Mouse (Mus musculus): ENCODE data around the gene Dgkb. TPM values are rescaled to one million over a fixed set of nuclear protein-coding genes. Genes with fewer than 3 reads are reported as not detected.

Gene Dgkb
- total RNA-seq, 2 experiments from 2014 or later, result 0.72 to 1.3 TPM

GRCm38 (mm10) chr12:38342657-38343056 is 525.1 kb downstream of the Dgkb start:
- intact Hi-C loops (cut with DNase I), result no loop called here
- peak in 1 of 2 experiments; percentile 3 for DNase-seq

DNA sequence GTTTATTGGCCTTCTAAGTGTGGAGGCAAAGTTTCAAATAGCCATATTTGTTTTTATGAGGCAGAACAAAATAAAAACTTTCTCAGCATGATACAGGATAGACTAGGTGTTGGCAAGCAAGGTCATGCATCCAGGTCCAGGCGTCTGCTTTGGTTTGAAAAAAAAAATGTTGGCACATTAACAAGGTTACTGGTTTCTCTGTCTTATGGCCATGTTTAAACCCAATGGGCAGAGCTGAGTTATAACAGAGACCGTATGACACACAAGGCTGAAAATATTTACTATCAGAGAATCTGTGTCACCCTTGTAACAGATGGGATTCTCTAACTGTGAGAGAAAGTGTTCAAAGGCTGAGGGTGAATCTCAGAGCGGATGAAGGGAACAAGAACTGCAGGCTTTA is 535.0 kb downstream of the Dgkb start:
- DNase-seq, result no peak
- intact Hi-C loops (cut with DNase I), result no loop called here

DNA sequence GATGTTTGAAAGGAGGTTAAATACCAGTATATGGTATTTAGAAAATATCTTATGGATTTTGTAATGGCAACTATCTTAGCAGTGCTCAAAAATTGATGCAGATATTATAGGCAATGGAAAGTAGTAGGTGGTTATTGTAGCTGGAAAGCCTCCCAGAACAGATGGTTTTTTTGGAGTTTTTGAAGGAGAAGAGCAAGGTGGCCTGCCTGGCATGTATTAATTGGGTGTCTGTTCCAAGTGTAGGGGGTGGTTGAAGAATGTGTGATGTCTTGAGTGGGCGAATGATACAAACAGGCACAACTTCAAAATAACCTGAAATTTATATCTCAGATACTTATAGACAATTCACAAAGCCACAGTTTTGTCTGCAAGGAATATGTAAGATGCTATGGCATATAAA is 538.9 kb downstream of the Dgkb start:
- no peak for DNase-seq
- intact Hi-C loops (cut with DNase I), result no loop called here

GRCm38 (mm10) chr12:38361491-38361890 is 544.0 kb downstream of the Dgkb start:
- intact Hi-C loops (cut with DNase I), result no loop called here
- DNase-seq, result no peak

DNA sequence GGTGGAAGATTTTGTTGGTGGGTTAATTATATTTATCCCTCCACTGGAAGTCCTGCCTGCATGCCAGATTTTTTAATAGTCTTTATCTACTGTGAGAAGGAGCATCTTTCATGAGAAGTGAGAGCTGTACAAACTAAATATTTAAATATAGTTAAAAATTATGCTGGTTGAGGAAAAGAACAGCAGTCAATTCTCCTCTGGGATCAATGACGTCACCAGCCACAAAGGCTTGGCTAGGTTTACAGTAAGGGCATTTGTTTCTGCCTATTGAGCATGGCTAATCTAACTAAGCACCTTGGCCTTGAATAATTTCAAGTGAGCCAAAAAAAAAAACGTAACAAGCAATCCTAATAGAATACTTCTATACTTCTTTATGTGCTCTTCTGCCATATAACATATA is 554.1 kb downstream of the Dgkb start:
- no peak for DNase-seq
- intact Hi-C loops (cut with DNase I), result no loop called here

GRCm38 (mm10) chr12:38374159-38374558 is 556.6 kb downstream of the Dgkb start:
- no peak for DNase-seq
- intact Hi-C loops (cut with DNase I), result no loop called here

DNA sequence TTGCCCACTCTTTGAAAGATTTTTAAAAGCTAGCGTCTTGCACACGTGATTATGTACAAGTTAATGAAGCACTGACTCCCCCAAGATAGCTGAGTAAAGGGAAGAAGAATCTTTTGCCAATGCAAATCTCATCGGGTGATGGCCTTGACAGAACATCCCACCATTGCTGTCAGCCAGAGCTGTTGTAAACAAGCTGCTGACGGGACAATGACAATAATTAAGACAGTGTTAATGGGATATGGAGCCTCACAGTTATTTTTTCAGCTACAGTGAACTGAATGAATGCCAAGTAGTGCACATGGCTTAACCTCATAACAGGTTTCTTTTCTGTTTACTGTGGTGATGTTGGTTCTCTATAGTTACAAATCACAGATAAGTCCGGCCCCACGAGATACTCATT is 568.4 kb downstream of the Dgkb start:
- no peak for DNase-seq

GRCm38 (mm10) chr12:38386991-38387390 is 569.5 kb downstream of the Dgkb start:
- intact Hi-C loops (cut with DNase I), result no loop called here
- DNase-seq, result no peak

More for the DNA sequence above, 568.4 kb downstream of the Dgkb start:
- intact Hi-C loops (cut with DNase I), result no loop called here

GRCm38 (mm10) chr12:38387654-38388053 is 570.1 kb downstream of the Dgkb start:
- no peak for DNase-seq
- intact Hi-C loops (cut with DNase I), result no loop called here

DNA sequence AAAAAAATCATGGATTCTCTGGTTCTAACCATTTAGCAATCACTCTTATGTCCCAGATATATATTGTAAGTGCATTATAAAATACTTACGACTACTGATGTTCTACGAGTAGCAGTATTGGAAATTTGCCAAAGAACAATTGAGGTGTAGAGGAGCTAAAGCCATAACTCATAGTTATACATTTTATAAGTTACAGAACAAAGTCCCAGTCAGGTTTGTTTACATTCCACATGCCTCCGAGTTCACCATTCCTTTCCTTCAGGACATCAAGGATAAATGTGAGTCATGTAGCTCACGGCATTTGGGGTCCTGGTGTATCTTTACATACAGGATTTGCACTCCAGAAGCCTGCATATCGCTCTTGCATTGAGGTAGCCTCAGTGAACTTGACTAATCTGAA is 570.7 kb downstream of the Dgkb start:
- intact Hi-C loops (cut with DNase I), result no loop called here
- DNase-seq, result no peak

- DNase-seq, result no peak
- intact Hi-C loops (cut with DNase I), result no loop called here
Measured at GRCm38 (mm10) chr12:38397754-38398312, 580.3 kb downstream of the Dgkb start.

DNA sequence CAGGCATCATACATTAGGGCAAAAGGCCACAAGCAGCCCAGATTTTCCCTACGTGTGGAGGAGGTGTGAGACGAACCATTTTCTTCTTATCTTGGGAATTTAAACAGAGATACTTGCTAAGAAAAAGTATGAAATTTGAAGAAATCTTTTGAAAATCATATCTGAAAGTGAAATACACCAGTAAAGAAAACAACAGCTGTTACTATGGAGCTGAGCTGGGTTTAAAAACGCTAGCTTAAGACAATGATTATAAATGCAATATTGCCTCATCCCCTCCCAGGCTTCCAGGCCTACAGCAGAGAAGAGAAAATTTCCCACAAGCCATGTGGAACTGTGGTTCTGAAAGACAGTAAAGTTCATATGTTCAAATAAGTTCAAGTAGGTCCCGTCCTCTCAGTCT is 582.6 kb downstream of the Dgkb start:
- intact Hi-C loops (cut with DNase I), result no loop called here
- no peak for DNase-seq

- intact Hi-C loops (cut with DNase I), result no loop called here
Measured at GRCm38 (mm10) chr12:38435364-38436130, 618.0 kb downstream of the Dgkb start.

GRCm38 (mm10) chr12:38436131-38436436 is 618.6 kb downstream of the Dgkb start:
- intact Hi-C loops (cut with DNase I), result no loop called here
- DNase-seq, result no peak

More at GRCm38 (mm10) chr12:38435364-38436130, 618.0 kb downstream of the Dgkb start:
- no peak for DNase-seq

- no peak for DNase-seq
- intact Hi-C loops (cut with DNase I), result no loop called here
Measured at GRCm38 (mm10) chr12:38450323-38451087, 633.0 kb downstream of the Dgkb start.

- DNase-seq, result no peak
- intact Hi-C loops (cut with DNase I), result no loop called here
Measured at GRCm38 (mm10) chr12:38451677-38452076, 634.2 kb downstream of the Dgkb start.

DNA sequence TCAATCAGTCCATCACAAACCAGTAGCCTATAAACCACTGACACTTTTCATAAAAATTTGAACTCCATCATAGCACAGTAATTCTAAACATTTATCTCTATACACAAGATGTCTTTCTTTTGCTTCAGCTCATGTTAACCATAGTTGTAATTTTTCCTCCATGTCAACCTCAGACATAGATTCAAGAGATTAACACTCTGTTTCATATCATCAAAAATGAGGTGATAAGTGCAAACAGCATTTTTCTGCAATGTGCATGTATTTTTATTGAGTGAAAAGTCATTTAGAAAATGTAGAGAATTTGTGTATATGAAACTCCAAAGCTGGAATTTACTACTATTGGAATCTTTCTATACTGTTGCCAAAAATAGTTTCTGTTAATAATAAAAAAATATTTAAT is 650.7 kb downstream of the Dgkb start:
- intact Hi-C loops (cut with DNase I), result no loop called here

DNA sequence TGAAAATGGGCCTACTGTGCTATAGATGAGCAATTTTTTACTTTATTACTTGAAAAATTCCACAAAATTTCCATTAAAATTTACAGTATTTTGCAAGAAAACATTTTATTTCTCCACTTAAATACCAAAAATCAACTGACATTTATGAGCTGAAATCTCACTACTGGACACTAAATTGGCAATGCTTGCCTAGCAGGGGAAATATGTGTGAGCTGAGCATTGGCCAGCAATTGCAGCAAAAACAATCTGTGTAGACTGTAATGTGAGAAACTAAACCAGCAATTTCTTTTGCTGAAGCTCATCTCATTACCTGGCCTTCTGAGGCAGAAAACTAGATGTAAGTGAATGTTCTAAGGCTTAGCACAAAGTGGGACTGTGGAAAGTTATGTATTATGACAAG is 651.1 kb downstream of the Dgkb start:
- no peak for DNase-seq
- intact Hi-C loops (cut with DNase I), result no loop called here

More for the DNA sequence above, 650.7 kb downstream of the Dgkb start:
- no peak for DNase-seq

DNA sequence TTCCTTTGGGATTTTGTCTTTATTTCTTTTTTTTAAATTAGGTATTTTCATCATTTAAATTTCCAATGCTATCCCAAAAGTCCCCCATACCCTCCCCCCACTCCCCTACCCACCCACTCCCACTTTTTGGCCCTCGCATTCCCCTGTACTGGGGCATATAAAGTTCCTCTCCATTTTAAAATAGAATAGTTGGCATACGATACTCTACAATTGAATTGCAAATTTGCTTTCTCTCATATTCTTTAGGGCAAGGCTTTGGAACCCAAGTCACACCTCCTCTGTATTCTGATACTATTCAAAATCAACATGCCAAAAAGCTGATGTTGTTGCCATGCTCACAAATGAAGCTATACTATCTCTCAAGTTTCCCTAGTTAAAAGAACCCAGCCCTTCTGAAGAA is 679.7 kb downstream of the Dgkb start:
- intact Hi-C loops (cut with DNase I), result no loop called here
- DNase-seq, result no peak

DNA sequence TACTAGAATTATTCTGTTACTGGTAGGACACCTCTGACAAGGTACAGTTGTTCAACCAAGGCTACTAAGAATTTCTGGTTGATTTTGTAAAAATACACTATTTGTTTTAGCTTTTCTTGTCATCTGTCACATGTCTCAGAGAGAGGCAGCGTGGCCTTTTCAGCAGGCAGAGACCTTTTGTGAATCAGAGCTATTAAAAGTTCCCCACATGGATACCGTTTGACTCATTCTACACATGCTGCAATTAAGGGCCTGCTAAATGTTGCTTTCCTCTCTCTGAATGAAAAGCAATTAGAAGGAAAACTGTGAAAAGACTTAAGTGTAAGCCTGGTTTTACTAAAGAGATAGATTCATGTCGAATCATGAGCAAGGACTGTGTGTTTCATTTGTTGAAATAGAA is 683.4 kb downstream of the Dgkb start:
- DNase-seq, result no peak
- intact Hi-C loops (cut with DNase I), result no loop called here

DNA sequence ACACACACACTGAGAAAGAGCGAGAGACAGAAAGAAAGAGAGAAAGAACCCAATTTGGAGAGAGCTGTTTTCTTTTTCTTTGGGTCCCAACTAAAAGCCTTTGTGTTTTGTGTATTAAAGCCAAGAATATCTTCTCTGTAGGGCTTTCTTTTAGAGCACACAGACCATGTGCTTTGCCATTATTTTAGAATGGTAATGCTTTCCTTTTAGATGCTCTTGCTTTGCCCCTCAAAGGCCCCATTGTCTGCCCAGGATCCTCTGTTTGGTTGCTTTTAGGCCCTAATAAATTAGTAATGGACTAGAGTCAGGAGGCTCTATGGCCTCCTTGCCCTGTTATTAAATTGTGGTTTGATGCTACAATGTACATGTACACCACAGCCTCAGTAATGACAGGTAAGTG is 690.7 kb downstream of the Dgkb start:
- intact Hi-C loops (cut with DNase I), result no loop called here
- DNase-seq, result no peak

DNA sequence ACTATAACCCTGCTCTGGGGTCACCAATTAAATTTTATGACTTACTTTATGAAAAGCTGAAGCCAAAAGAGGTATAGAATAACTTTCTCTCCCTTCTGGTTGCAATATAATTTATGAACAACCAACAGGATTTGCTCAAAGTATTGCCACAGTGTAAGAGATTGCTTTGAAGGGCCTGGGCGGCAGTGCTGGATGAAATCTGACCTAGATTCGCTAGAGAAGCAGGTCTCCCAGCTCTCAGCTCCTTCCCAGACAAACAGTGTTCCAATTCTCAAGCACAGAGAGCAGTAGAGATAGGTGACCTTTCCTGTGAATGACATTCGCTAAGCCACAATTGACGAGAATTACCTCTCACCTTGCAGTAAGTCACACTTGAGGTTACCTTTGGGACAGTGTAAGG is 727.9 kb downstream of the Dgkb start:
- no peak for DNase-seq
- intact Hi-C loops (cut with DNase I), result no loop called here

Measured in gastrocnemius, postnatal 36 days (tissue).